In the genomic region with DNA sequence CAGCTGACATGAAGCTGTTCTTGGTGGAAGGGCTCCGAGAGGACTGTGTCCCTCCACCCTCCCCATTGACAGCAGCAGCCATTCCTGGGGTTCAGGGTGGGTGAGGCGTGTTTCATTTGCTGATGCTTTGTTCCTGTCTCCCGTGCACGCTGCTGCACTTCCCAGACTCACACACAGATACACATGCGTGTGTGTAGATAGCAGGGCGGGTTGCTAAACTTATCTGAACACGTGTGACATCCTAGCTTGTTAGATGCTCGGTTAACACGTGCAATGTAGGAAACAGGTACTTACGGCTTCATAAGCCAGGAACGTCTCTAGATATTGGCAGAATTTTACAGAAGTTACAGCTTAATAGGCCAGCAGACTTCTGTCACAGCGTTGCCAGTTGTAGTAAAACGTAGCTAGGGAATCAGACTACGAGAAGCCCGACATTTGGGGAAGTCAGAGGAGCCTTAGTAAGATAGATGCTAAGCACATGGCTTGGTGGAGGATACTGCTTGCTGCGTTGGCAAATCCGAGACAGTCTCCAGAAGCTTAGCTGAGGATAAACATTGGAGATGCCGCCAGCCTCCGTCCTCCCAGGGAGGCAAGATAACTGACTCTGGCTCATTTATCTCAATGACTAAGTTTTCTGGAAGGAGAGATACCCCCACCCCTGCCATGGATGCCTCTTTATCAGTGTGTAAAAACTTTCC, we compare ENCODE assay signal across 11 mouse cellular contexts. TPM values are rescaled to one million over a fixed set of nuclear protein-coding genes. Genes with fewer than 3 reads are reported as not detected.
DNase-seq lines count a peak whose midpoint lies in the region; ATAC-seq and TF ChIP-seq lines count a peak whose summit lies in the region.
"Had no signal": no experiment of that assay in that cellular context is flagged by ENCODE, and none has a peak within 500 bp of the region (broad histone marks: within the 10 kb centered on the region; RNA-seq: fewer than 3 reads in every experiment).

No protein-coding gene starts in this region.

- no peaks in the 10 kb centered on the region for H3K36me3 ChIP-seq in limb, embryonic 12.5 days
- H3K36me3 ChIP-seq in limb, embryonic 10.5 days = no peaks in the 10 kb centered on the region
- no peaks in the 10 kb centered on the region for H3K36me3 ChIP-seq in midbrain, embryonic 14.5 days (ENCODE audit: control insufficient read depth, insufficient read depth, low read length)
- no peaks in the 10 kb centered on the region for H3K36me3 ChIP-seq in kidney, embryonic 15.5 days

- no peak for TF ChIP-seq POLR2A in brain, embryonic 14.5 days (IDR thresholded peaks at IDR 0.05; ENCODE audit: borderline replicate concordance, extremely low read depth, insufficient read depth, insufficient read length, poor library complexity, severe bottlenecking)

- no peak overlapping the region for H3K27ac ChIP-seq in limb, embryonic 12.5 days
- no peak overlapping the region for H3K27ac ChIP-seq in limb, embryonic 10.5 days
- no peak overlapping the region for H3K27ac ChIP-seq in midbrain, embryonic 14.5 days (replicated peaks; ENCODE audit: low read depth, low read length)
- H3K27ac ChIP-seq in kidney, embryonic 15.5 days = no peak overlapping the region
- H3K27ac ChIP-seq: gastrocnemius, adult 2 months had no signal

- 59% methylated on average over 19 of the region's 19 CpGs for WGBS in limb, embryonic 12.5 days
- 64% methylated on average over 19 of the region's 19 CpGs for WGBS in limb, embryonic 10.5 days
- 57% methylated on average over 19 of the region's 19 CpGs for WGBS in midbrain, embryonic 14.5 days
- 72% methylated on average over 19 of the region's 19 CpGs for WGBS in kidney, embryonic 15.5 days

- no peak overlapping the region for H3K9ac ChIP-seq in limb, embryonic 12.5 days (replicated peaks)
- H3K9ac ChIP-seq in midbrain, embryonic 14.5 days (replicated peaks; ENCODE audit: low read length) = 0 out of 2 replicates have a peak overlapping the region, but pooled peaks have one; percentile 20
- H3K9ac ChIP-seq in kidney, embryonic 15.5 days = no peak overlapping the region

- peaks cover 43% of the 10 kb centered on the region for H3K4me1 ChIP-seq in limb, embryonic 12.5 days (replicated peaks)
- H3K4me1 ChIP-seq in limb, embryonic 10.5 days = peaks cover 31% of the 10 kb centered on the region
- peaks cover 35% of the 10 kb centered on the region for H3K4me1 ChIP-seq in midbrain, embryonic 14.5 days (ENCODE audit: control insufficient read depth, insufficient read depth, low read length)
- H3K4me1 ChIP-seq in kidney, embryonic 15.5 days = peaks cover 51% of the 10 kb centered on the region

- no peaks in the 10 kb centered on the region for H3K27me3 ChIP-seq in limb, embryonic 12.5 days
- no peaks in the 10 kb centered on the region for H3K27me3 ChIP-seq in limb, embryonic 10.5 days (ENCODE audit: low read depth, poor library complexity, severe bottlenecking)
- H3K27me3 ChIP-seq in midbrain, embryonic 14.5 days (ENCODE audit: control insufficient read depth, insufficient read depth, low read length) = no peaks in the 10 kb centered on the region
- H3K27me3 ChIP-seq in kidney, embryonic 15.5 days = no peaks in the 10 kb centered on the region

- no peak for DNase-seq in limb, embryonic 10.5 days (ENCODE audit: low spot score)
- DNase-seq in brain, embryonic 14.5 days (ENCODE audit: low read depth) = peak; percentile 22
- no peak for DNase-seq in midbrain, embryonic 14.5 days
- DNase-seq in natural killer cell, adult 2 months (ENCODE audit: low spot score in 2 of 2) = no peak
- DNase-seq: cerebellum, postnatal 25 days; gastrocnemius, adult 2 months; lung, adult 2 months; thymus, postnatal 36 days had no signal

- H3K4me2 ChIP-seq in limb, embryonic 12.5 days = peak overlapping the region; percentile 3; the same call in 1 of the 2 replicates
- H3K4me2 ChIP-seq in midbrain, embryonic 14.5 days (ENCODE audit: low read length) = no peak overlapping the region
- no peak overlapping the region for H3K4me2 ChIP-seq in kidney, embryonic 15.5 days

- TF ChIP-seq CTCF in brain, embryonic 14.5 days (IDR thresholded peaks at IDR 0.05; ENCODE audit: borderline replicate concordance, extremely low read depth, insufficient read depth, insufficient read length) = no peak

- H3K4me3 ChIP-seq in limb, embryonic 12.5 days (replicated peaks) = no peak overlapping the region
- H3K4me3 ChIP-seq in limb, embryonic 10.5 days = no peak overlapping the region
- H3K4me3 ChIP-seq in midbrain, embryonic 14.5 days (replicated peaks; ENCODE audit: low read depth, low read length) = no peak overlapping the region
- H3K4me3 ChIP-seq in kidney, embryonic 15.5 days (replicated peaks) = no peak overlapping the region
- H3K4me3 ChIP-seq: gastrocnemius, adult 2 months had no signal

- H3K9me3 ChIP-seq in limb, embryonic 12.5 days = no peaks in the 10 kb centered on the region
- H3K9me3 ChIP-seq in limb, embryonic 10.5 days (replicated peaks) = no peaks in the 10 kb centered on the region
- H3K9me3 ChIP-seq in midbrain, embryonic 14.5 days (ENCODE audit: control insufficient read depth, low read length) = no peaks in the 10 kb centered on the region
- no peaks in the 10 kb centered on the region for H3K9me3 ChIP-seq in kidney, embryonic 15.5 days (replicated peaks)

- no peak for ATAC-seq in limb, embryonic 12.5 days (ENCODE audit: insufficient number of reproducible peaks, insufficient read depth, low FRiP score, low TSS enrichment, low read depth)
- ATAC-seq in granulocyte monocyte progenitor cell, adult 5-6 weeks (replicated peaks; ENCODE audit: poor library complexity, severe bottlenecking) = peak; percentile 76
- ATAC-seq in midbrain, embryonic 14.5 days (ENCODE audit: low FRiP score, low TSS enrichment) = no peak
- no peak for ATAC-seq in kidney, embryonic 15.5 days (replicated peaks; ENCODE audit: low FRiP score)

RNA-seq across cellular contexts. Expression of gene Bach1, which starts 7.3 kb away (rescaled TPM):
- polyA plus RNA-seq in limb, embryonic 12.5 days (2016; fragmentation: Nextera tagmentation; extraction: Ambion mirVana) = 19.4 and 20.4 TPM in 2 replicates
- 12.5 and 15.4 TPM in 2 replicates for polyA plus RNA-seq in limb, embryonic 10.5 days (2016; fragmentation: Nextera tagmentation; extraction: Ambion mirVana)
- polyA plus RNA-seq in brain, embryonic 14.5 days (2012; rRNA removed) = 21.0 and 31.1 TPM in 2 replicates
- 15.2 and 20.2 TPM in 2 replicates for total RNA-seq in granulocyte monocyte progenitor cell, adult 5-6 weeks (2014; fragmentation: Nextera tagmentation)
- 29.6 and 29.8 TPM in 2 replicates for total RNA-seq in granulocyte monocyte progenitor cell, adult 5-6 weeks (2017)
- 16.2 and 20.3 TPM in 2 replicates for polyA plus RNA-seq in midbrain, embryonic 14.5 days (2014; fragmentation: Nextera tagmentation; extraction: Ambion mirVana)
- polyA plus RNA-seq in kidney, embryonic 15.5 days (2015; fragmentation: Nextera tagmentation; extraction: Ambion mirVana) = 11.0 and 13.6 TPM in 2 replicates
